Mouse (Mus musculus) liver, postnatal 0 days (tissue): ENCODE data around the gene Hipk2.

Experiments used
- CTCF ChIP-seq: sonication (generic); IDR thresholded peaks from 2 replicates; pipeline ENCODE4 v1.5.1; 2016; ENCODE audit warnings: antibody characterized with exemption, low read depth
- EP300 ChIP-seq: IDR thresholded peaks from 2 replicates; pipeline ENCODE4 v1.6.1; 2016; ENCODE audit warnings: antibody characterized with exemption, low read depth, mild to moderate bottlenecking

DNA sequence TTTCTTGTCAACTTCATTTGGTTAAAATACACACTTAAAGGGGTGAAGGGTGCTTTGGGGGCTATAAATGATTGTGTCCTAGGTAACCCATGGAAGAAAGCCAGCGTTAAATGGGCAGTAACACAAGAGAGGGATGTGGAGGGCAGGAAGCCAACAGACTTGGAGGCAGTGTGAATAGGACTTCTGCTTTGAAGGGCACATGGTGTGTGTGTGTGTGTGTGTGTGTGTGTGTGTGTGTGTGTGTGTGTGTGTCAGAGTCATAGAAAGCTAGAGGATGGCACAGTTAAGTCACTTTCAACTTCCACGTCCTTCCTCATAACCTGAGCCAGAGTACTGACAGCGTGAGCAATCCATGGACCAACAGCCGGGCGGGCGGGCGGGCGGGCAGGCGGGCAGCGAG, 187.1 kb downstream of the Hipk2 start:
- TF ChIP-seq CTCF = no peak
- no peak for TF ChIP-seq EP300
